Mouse (Mus musculus): ENCODE results near the gene Hectd4. TPM values are rescaled to one million over a fixed set of nuclear protein-coding genes. Genes with fewer than 3 reads are reported as not detected.

Gene Hectd4
- 10 to 100 TPM; 31.2 to 34.1 TPM for total RNA-seq (2023)

GRCm38 (mm10) chr5:121219980-121220731 lies at the start of gene Hectd4:
Gene Hectd4 (plus strand): TSS chr5:121220219.

GRCm38 (mm10) chr5:121190836-121191583 lies 29.0 kb upstream of the Hectd4 start, which contains the start of gene Ptpn11:
Gene Ptpn11 (minus strand): TSS chr5:121191397.

GRCm38 (mm10) chr5:121204132-121205089 lies 15.6 kb upstream of the Hectd4 start, which contains the start of gene Rpl6:
Gene Rpl6 (plus strand): TSS chr5:121204481.

GRCm38 (mm10) chr5:121385461-121386119 lies 165.6 kb downstream of the Hectd4 start, which contains the start of gene Trafd1:
Gene Trafd1 (minus strand): TSS chr5:121385632.

GRCm38 (mm10) chr5:121397187-121398145 lies 177.4 kb downstream of the Hectd4 start, which contains the start of gene Naa25:
Gene Naa25 (plus strand): TSS chr5:121397936.

Other genes starting within 250 kb of the Hectd4 start
- gene Rph3a, start 210.1 kb upstream of the Hectd4 start, total RNA-seq (2023): not detected
- 10 to 100 TPM; 51.7 to 52.6 TPM for gene Ptpn11, start 28.8 kb upstream of the Hectd4 start, total RNA-seq (2023)
- gene Rpl6, start 15.7 kb upstream of the Hectd4 start, total RNA-seq (2023): 1,000 to 10,000 TPM; 1,147 to 1,297 TPM
- gene Trafd1, start 165.4 kb downstream of the Hectd4 start, total RNA-seq (2023): 100 to 1,000 TPM; 261 to 282 TPM
- 10 to 100 TPM; 20.9 to 31.6 TPM for gene Naa25, start 177.7 kb downstream of the Hectd4 start, total RNA-seq (2023)
- gene Tmem116, start 231.7 kb downstream of the Hectd4 start, total RNA-seq (2023): 1 to 10 TPM; 1.4 to 2.2 TPM
- 100 to 1,000 TPM; 247 to 275 TPM for gene Erp29, start 232.3 kb downstream of the Hectd4 start, total RNA-seq (2023)